Mouse (Mus musculus): ENCODE data around the gene Sntg2. TPM values are rescaled to one million over a fixed set of nuclear protein-coding genes. Genes with fewer than 3 reads are reported as not detected.

The Sntg2 gene
- polyA plus RNA-seq, 1 experiment = 1.00 TPM

- TF ChIP-seq POLR2A (IDR thresholded peaks at IDR 0.05; ENCODE audit: borderline replicate concordance, insufficient read depth, low read length) = no peak
- no peak for TF ChIP-seq CTCF (IDR thresholded peaks at IDR 0.05; ENCODE audit: borderline replicate concordance, insufficient read depth, low read depth, low read length)
Observed at GRCm38 (mm10) chr12:30334502-30334901, 38.7 kb downstream of the Sntg2 start.

DNA sequence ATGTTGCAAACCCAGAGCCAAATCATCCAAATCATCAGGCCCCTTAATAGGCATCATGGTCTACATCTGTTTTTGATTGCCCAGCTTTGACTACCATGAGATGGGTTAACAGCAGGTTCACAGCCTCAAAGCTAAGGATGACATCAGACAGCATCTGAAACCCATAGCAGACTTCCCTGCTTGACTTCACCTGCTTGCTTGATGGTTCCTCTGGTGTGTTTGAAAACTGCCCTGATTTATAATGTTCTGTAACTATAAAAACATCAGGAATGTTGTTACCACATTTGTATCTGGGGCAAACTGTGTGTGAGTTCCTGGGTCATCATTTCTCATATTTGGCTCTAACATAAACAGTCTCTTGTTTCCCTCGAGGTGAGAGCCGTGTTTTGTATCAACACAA lies 55.2 kb downstream of the Sntg2 start:
- H3K4me3 ChIP-seq (replicated peaks; ENCODE audit: insufficient read depth, low read depth, low read length) = no peak overlapping the region
- TF ChIP-seq POLR2A (IDR thresholded peaks at IDR 0.05; ENCODE audit: borderline replicate concordance, insufficient read depth, low read length) (no peak), CTCF (IDR thresholded peaks at IDR 0.05; ENCODE audit: borderline replicate concordance, insufficient read depth, low read depth, low read length) (no peak)
- 83% methylated on average over 2 of the region's 2 CpGs for WGBS
- no peak overlapping the region for H3K27ac ChIP-seq (ENCODE audit: insufficient read depth, low read length)
- no peak for DNase-seq
- H3K27me3 ChIP-seq (ENCODE audit: control insufficient read depth, insufficient read depth, low read length) = no peaks in the 10 kb centered on the region
- no peaks in the 10 kb centered on the region for H3K4me1 ChIP-seq (ENCODE audit: control insufficient read depth, insufficient read depth, low read length)

More at GRCm38 (mm10) chr12:30334502-30334901, 38.7 kb downstream of the Sntg2 start:
- 95% methylated on average over 2 of the region's 2 CpGs for WGBS
- H3K27ac ChIP-seq (ENCODE audit: insufficient read depth, low read length) = no peak overlapping the region
- H3K4me3 ChIP-seq (replicated peaks; ENCODE audit: insufficient read depth, low read depth, low read length) = no peak overlapping the region
- DNase-seq = no peak
- no peaks in the 10 kb centered on the region for H3K4me1 ChIP-seq (ENCODE audit: control insufficient read depth, insufficient read depth, low read length)
- H3K27me3 ChIP-seq (ENCODE audit: control insufficient read depth, insufficient read depth, low read length) = no peaks in the 10 kb centered on the region

DNA sequence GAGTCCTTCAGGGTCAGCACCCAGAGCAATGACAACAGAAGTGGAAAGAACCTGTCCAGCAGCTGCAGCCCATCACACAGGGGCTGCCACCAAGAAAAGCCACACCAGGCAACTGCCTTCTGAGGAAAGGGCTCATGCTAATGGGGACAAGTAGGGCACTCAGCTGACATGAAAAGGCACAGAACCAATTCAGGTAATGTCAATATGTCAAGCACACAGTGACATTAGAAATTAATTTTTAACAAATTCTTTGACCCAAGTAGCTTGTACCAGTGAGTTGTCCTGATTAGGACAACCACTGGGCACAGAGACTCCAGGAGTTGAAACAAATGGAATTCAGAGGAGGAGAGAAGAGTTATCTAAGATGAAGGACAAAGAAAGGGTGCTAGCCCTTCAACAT lies 60.2 kb downstream of the Sntg2 start:
- Histone ChIP-seq H3K27ac (ENCODE audit: insufficient read depth, low read length) (no peak overlapping the region), H3K27me3 (ENCODE audit: control insufficient read depth, insufficient read depth, low read length) (no peaks in the 10 kb centered on the region)

GRCm38 (mm10) chr12:30308197-30308939 lies 64.8 kb downstream of the Sntg2 start:
- WGBS = 41% methylated on average over 5 of the region's 5 CpGs
- DNase-seq = no peak
- TF ChIP-seq POLR2A (IDR thresholded peaks at IDR 0.05; ENCODE audit: borderline replicate concordance, insufficient read depth, low read length) (no peak), CTCF (IDR thresholded peaks at IDR 0.05; ENCODE audit: borderline replicate concordance, insufficient read depth, low read depth, low read length) (no peak)
- H3K27ac ChIP-seq (ENCODE audit: insufficient read depth, low read length) = no peak overlapping the region
- no peaks in the 10 kb centered on the region for H3K27me3 ChIP-seq (ENCODE audit: control insufficient read depth, insufficient read depth, low read length)
- no peak overlapping the region for H3K4me3 ChIP-seq (replicated peaks; ENCODE audit: insufficient read depth, low read depth, low read length)
- H3K4me1 ChIP-seq (ENCODE audit: control insufficient read depth, insufficient read depth, low read length) = no peaks in the 10 kb centered on the region

More for the DNA sequence above, 60.2 kb downstream of the Sntg2 start:
- no peaks in the 10 kb centered on the region for H3K4me1 ChIP-seq (ENCODE audit: control insufficient read depth, insufficient read depth, low read length)
- TF ChIP-seq POLR2A (IDR thresholded peaks at IDR 0.05; ENCODE audit: borderline replicate concordance, insufficient read depth, low read length) (no peak), CTCF (IDR thresholded peaks at IDR 0.05; ENCODE audit: borderline replicate concordance, insufficient read depth, low read depth, low read length) (no peak)
- no peak overlapping the region for H3K4me3 ChIP-seq (replicated peaks; ENCODE audit: insufficient read depth, low read depth, low read length)
- no peak for DNase-seq

DNA sequence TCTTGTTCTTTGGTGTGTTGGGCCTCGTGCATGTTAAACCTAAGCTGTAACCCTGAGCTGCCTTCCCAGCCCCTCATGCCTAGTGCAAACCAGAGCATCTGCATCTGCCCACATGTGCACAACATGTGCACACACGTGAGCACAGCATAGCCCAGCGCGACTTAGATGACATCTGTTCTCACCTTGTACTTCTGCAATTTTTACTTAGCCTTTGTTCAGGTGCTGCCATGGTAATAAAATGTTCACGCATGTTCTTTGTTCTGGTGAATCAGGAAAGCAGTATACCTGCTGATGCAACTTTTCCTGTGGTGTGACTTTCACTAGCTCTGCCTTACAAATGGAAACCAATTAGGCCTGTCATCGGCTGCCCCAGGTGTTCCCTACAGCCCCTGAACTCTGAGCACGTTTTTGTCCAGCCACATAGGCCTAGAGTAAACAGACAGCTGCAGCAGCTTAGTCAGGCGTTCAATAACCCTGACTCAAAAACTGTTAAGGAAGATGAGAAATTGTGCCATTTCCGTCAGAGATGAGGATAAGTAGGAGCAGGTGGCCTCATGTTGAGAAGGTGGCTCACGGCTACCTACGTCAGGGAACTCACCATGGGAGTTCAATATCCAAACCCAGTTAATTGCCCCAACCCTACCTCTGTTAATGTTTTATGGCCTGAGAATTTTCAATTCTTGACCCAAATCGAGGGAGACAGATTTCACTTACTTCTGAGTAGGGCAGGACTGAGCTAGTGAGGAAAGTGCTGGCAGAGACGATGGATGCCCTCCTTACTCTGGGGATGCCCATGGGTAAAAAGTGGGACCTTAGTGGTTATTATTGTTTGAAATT lies 80.2 kb downstream of the Sntg2 start:
- TF ChIP-seq CTCF (IDR thresholded peaks at IDR 0.05; ENCODE audit: borderline replicate concordance, insufficient read depth, low read depth, low read length) = no peak
- TF ChIP-seq POLR2A (IDR thresholded peaks at IDR 0.05; ENCODE audit: borderline replicate concordance, insufficient read depth, low read length) = no peak
- Histone ChIP-seq H3K27ac (ENCODE audit: insufficient read depth, low read length) (no peak overlapping the region), H3K4me3 (replicated peaks; ENCODE audit: insufficient read depth, low read depth, low read length) (no peak overlapping the region), H3K4me1 (ENCODE audit: control insufficient read depth, insufficient read depth, low read length) (no peaks in the 10 kb centered on the region; the same call in 1 of the 2 replicates), H3K27me3 (ENCODE audit: control insufficient read depth, insufficient read depth, low read length) (no peaks in the 10 kb centered on the region)
- DNase-seq = no peak
- 88% methylated on average over 13 of the region's 13 CpGs for WGBS

GRCm38 (mm10) chr12:30286888-30287573 lies 86.1 kb downstream of the Sntg2 start:
- Histone ChIP-seq H3K4me3 (replicated peaks; ENCODE audit: insufficient read depth, low read depth, low read length) (no peak overlapping the region), H3K27me3 (ENCODE audit: control insufficient read depth, insufficient read depth, low read length) (no peaks in the 10 kb centered on the region), H3K27ac (ENCODE audit: insufficient read depth, low read length) (no peak overlapping the region), H3K4me1 (ENCODE audit: control insufficient read depth, insufficient read depth, low read length) (no peaks in the 10 kb centered on the region; the same call in 1 of the 2 replicates)
- TF ChIP-seq CTCF (IDR thresholded peaks at IDR 0.05; ENCODE audit: borderline replicate concordance, insufficient read depth, low read depth, low read length) (no peak), POLR2A (IDR thresholded peaks at IDR 0.05; ENCODE audit: borderline replicate concordance, insufficient read depth, low read length) (no peak)
- WGBS = 51% methylated on average over 5 of the region's 5 CpGs
- DNase-seq = no peak

- no peak overlapping the region for H3K4me3 ChIP-seq (replicated peaks; ENCODE audit: insufficient read depth, low read depth, low read length)
- H3K27me3 ChIP-seq (ENCODE audit: control insufficient read depth, insufficient read depth, low read length) = no peaks in the 10 kb centered on the region
- H3K27ac ChIP-seq (ENCODE audit: insufficient read depth, low read length) = no peak overlapping the region
- 84% methylated on average over 4 of the region's 4 CpGs for WGBS
- H3K4me1 ChIP-seq (ENCODE audit: control insufficient read depth, insufficient read depth, low read length) = no peaks in the 10 kb centered on the region
- no peak for DNase-seq
- no peak for TF ChIP-seq POLR2A (IDR thresholded peaks at IDR 0.05; ENCODE audit: borderline replicate concordance, insufficient read depth, low read length)
- no peak for TF ChIP-seq CTCF (IDR thresholded peaks at IDR 0.05; ENCODE audit: borderline replicate concordance, insufficient read depth, low read depth, low read length)
Observed at GRCm38 (mm10) chr12:30283741-30284140, 89.4 kb downstream of the Sntg2 start.
